Mouse (Mus musculus): Measurements from ENCODE around the gene Camk2d.

DNA sequence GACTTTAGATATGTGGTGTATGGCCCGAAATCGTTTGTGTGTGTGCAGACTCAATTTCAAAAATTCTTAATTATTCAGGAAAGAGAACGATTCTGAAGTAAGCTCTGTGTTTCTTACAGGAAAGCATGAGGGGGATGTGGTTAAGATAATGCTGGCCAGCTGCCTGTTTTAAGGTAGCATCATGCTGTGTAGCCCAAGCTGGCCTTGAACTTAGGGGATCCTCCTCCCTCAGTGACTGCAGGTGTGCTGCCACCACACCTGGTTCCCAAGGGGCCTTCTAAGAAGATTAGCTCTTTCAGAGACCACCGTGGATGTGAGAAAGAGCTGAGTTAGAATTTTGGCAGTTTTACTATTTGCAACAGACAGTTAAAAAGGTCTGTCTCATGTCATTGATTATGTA, 61.8 kb downstream of the Camk2d start:
- TF ChIP-seq POLR2A (IDR thresholded peaks at IDR 0.05; ENCODE audit: low read depth, low read length) = no peak
- TF ChIP-seq CTCF (IDR thresholded peaks at IDR 0.05; ENCODE audit: extremely low read depth, insufficient read depth, insufficient read length, insufficient replicate concordance) = no peak

All from spleen, adult 2 months (tissue).